Mouse (Mus musculus) midbrain, embryonic 12.5 days (tissue): Measurements from ENCODE around the gene Pcdh15. TPM values are rescaled to one million over a fixed set of nuclear protein-coding genes. Genes with fewer than 3 reads are reported as not detected.
A peak's percentile ranks its signal among the peaks of the same experiment; 100 is the strongest.

Experiments used
- ATAC-seq: fragments of 200-750 bp; cut with Nextera tagmentation; 2 replicates; pipeline ENCODE4 v1.8.0; 2017; ENCODE audit warnings: low read depth, moderate TSS enrichment, moderate library complexity; ENCODE audit not compliant: low FRiP score
- H3K27ac ChIP-seq: fragments of 300-500 bp; sonication (generic); replicated peaks from 2 replicates; pipeline ENCODE4 v1.5.1; 2016; ENCODE audit warnings: mild to moderate bottlenecking
- H3K27me3 ChIP-seq: fragments of 300-500 bp; sonication (generic); 2 replicates; pipeline ENCODE4 v1.6.1; 2016; ENCODE audit warnings: mild to moderate bottlenecking
- H3K36me3 ChIP-seq: fragments of 300-500 bp; sonication (generic); 2 replicates; pipeline ENCODE4 v1.6.1; 2016
- H3K4me1 ChIP-seq: fragments of 300-500 bp; sonication (generic); 2 replicates; pipeline ENCODE4 v1.6.1; 2016
- H3K4me2 ChIP-seq: fragments of 300-500 bp; sonication (generic); replicated peaks from 2 replicates; pipeline ENCODE4 v1.6.1; 2016; ENCODE audit warnings: mild to moderate bottlenecking, moderate library complexity
- H3K4me3 ChIP-seq: fragments of 300-500 bp; sonication (generic); 2 replicates; pipeline ENCODE4 v1.5.1; 2016; ENCODE audit warnings: mild to moderate bottlenecking
- H3K9ac ChIP-seq: fragments of 300-500 bp; sonication (generic); replicated peaks from 2 replicates; pipeline ENCODE4 v1.6.1; 2016; ENCODE audit warnings: mild to moderate bottlenecking, moderate library complexity
- H3K9me3 ChIP-seq: fragments of 300-500 bp; sonication (generic); 2 replicates; pipeline ENCODE4 v1.6.1; 2016; ENCODE audit warnings: mild to moderate bottlenecking
- WGBS: fragments of 180-500 bp; shearing (Covaris S2); methylation state at CpG from one replicate; pipeline ENCODE4 v1.1.7; 2016; 5-methylcytosine and 5-hydroxymethylcytosine counted together
- polyA plus RNA-seq: library from polyadenylated mRNA; unstranded; fragments of >200 nt; fragmentation: Nextera tagmentation; extraction: Ambion mirVana; gene quantifications from 2 replicates; pipeline ENCODE4 v1.2.1, GENCODE M21; 2016

Gene Pcdh15
- polyA plus RNA-seq, 1 experiment from 2014 or later = 2.6 TPM

- WGBS = 89% methylated on average over 2 of the region's 2 CpGs
- ATAC-seq = no peak
Measured at GRCm38 (mm10) chr10:73828781-73829180, 729.6 kb downstream of the Pcdh15 start.

GRCm38 (mm10) chr10:73844998-73845397 is 745.9 kb downstream of the Pcdh15 start:
- WGBS = 85% methylated on average over 3 of the region's 3 CpGs
- ATAC-seq = no peak
- Histone ChIP-seq H3K27me3 (no peaks in the 10 kb centered on the region), H3K4me1 (no peaks in the 10 kb centered on the region), H3K9ac (no peak overlapping the region), H3K36me3 (no peaks in the 10 kb centered on the region), H3K4me2 (no peak overlapping the region), H3K27ac (no peak overlapping the region), H3K4me3 (no peak overlapping the region), H3K9me3 (no peaks in the 10 kb centered on the region)

More at GRCm38 (mm10) chr10:73828781-73829180, 729.6 kb downstream of the Pcdh15 start:
- Histone ChIP-seq H3K4me3 (no peak overlapping the region), H3K27me3 (no peaks in the 10 kb centered on the region), H3K9me3 (no peaks in the 10 kb centered on the region), H3K36me3 (no peaks in the 10 kb centered on the region), H3K27ac (no peak overlapping the region), H3K9ac (no peak overlapping the region), H3K4me1 (no peaks in the 10 kb centered on the region), H3K4me2 (no peak overlapping the region)

- H3K4me3 ChIP-seq = no peak overlapping the region
- no peaks in the 10 kb centered on the region for H3K4me1 ChIP-seq
- WGBS = 48% methylated on average over 4 of the region's 4 CpGs
- H3K9me3 ChIP-seq = no peaks in the 10 kb centered on the region
- no peak overlapping the region for H3K27ac ChIP-seq
- H3K9ac ChIP-seq = no peak overlapping the region
- no peak for ATAC-seq
- no peaks in the 10 kb centered on the region for H3K36me3 ChIP-seq
- H3K4me2 ChIP-seq = no peak overlapping the region
- no peaks in the 10 kb centered on the region for H3K27me3 ChIP-seq
Measured at GRCm38 (mm10) chr10:73862181-73862580, 763.0 kb downstream of the Pcdh15 start.

GRCm38 (mm10) chr10:73878055-73878728 is 779.0 kb downstream of the Pcdh15 start:
- peak; percentile 56; the same call in 1 of the 2 replicates for ATAC-seq
- H3K4me3 ChIP-seq = no peak overlapping the region
- H3K27me3 ChIP-seq = no peaks in the 10 kb centered on the region
- H3K9ac ChIP-seq = no peak overlapping the region
- WGBS = 78% methylated on average over 5 of the region's 5 CpGs
- no peaks in the 10 kb centered on the region for H3K4me1 ChIP-seq
- no peaks in the 10 kb centered on the region for H3K9me3 ChIP-seq
- H3K4me2 ChIP-seq = no peak overlapping the region
- no peak overlapping the region for H3K27ac ChIP-seq
- H3K36me3 ChIP-seq = no peaks in the 10 kb centered on the region

- 79% methylated on average over 4 of the region's 4 CpGs for WGBS
- no peaks in the 10 kb centered on the region for H3K4me1 ChIP-seq
- no peak overlapping the region for H3K4me3 ChIP-seq
- ATAC-seq = no peak; the same call in 1 of the 2 replicates
- H3K36me3 ChIP-seq = no peaks in the 10 kb centered on the region
- no peak overlapping the region for H3K9ac ChIP-seq
- no peaks in the 10 kb centered on the region for H3K27me3 ChIP-seq
- H3K9me3 ChIP-seq = no peaks in the 10 kb centered on the region
- no peak overlapping the region for H3K27ac ChIP-seq
- no peak overlapping the region for H3K4me2 ChIP-seq
Measured at GRCm38 (mm10) chr10:73878729-73879067, 779.6 kb downstream of the Pcdh15 start.

GRCm38 (mm10) chr10:73887771-73888170 is 788.6 kb downstream of the Pcdh15 start:
- WGBS = 81% methylated on average over 4 of the region's 4 CpGs
- no peaks in the 10 kb centered on the region for H3K27me3 ChIP-seq
- no peaks in the 10 kb centered on the region for H3K4me1 ChIP-seq
- no peaks in the 10 kb centered on the region for H3K36me3 ChIP-seq
- H3K27ac ChIP-seq = no peak overlapping the region
- H3K9ac ChIP-seq = no peak overlapping the region
- H3K9me3 ChIP-seq = no peaks in the 10 kb centered on the region
- no peak overlapping the region for H3K4me3 ChIP-seq
- no peak overlapping the region for H3K4me2 ChIP-seq
- ATAC-seq = no peak

- Histone ChIP-seq H3K4me3 (no peak overlapping the region), H3K27me3 (no peaks in the 10 kb centered on the region), H3K27ac (no peak overlapping the region), H3K4me1 (no peaks in the 10 kb centered on the region), H3K9me3 (no peaks in the 10 kb centered on the region), H3K36me3 (no peaks in the 10 kb centered on the region), H3K9ac (no peak overlapping the region), H3K4me2 (no peak overlapping the region)
- 92% methylated on average over 4 of the region's 4 CpGs for WGBS
- no peak for ATAC-seq
Measured at GRCm38 (mm10) chr10:73892251-73892650, 793.1 kb downstream of the Pcdh15 start.

GRCm38 (mm10) chr10:73896086-73896607 is 797.0 kb downstream of the Pcdh15 start:
- H3K4me1 ChIP-seq = no peaks in the 10 kb centered on the region
- H3K9ac ChIP-seq = no peak overlapping the region
- no peaks in the 10 kb centered on the region for H3K9me3 ChIP-seq
- H3K27me3 ChIP-seq = no peaks in the 10 kb centered on the region
- ATAC-seq = no peak
- H3K36me3 ChIP-seq = no peaks in the 10 kb centered on the region
- H3K4me2 ChIP-seq = no peak overlapping the region
- H3K4me3 ChIP-seq = no peak overlapping the region
- no peak overlapping the region for H3K27ac ChIP-seq

GRCm38 (mm10) chr10:73899165-73899564 is 800.0 kb downstream of the Pcdh15 start:
- no peak overlapping the region for H3K27ac ChIP-seq
- no peak overlapping the region for H3K4me3 ChIP-seq
- H3K9me3 ChIP-seq = no peaks in the 10 kb centered on the region
- no peaks in the 10 kb centered on the region for H3K4me1 ChIP-seq
- H3K9ac ChIP-seq = no peak overlapping the region
- 39% methylated on average over 3 of the region's 3 CpGs for WGBS
- no peaks in the 10 kb centered on the region for H3K36me3 ChIP-seq
- H3K27me3 ChIP-seq = no peaks in the 10 kb centered on the region
- no peak for ATAC-seq
- H3K4me2 ChIP-seq = no peak overlapping the region

- H3K4me2 ChIP-seq = no peak overlapping the region
- 69% methylated on average over 1 of the region's 1 CpGs for WGBS
- H3K36me3 ChIP-seq = no peaks in the 10 kb centered on the region
- no peak overlapping the region for H3K9ac ChIP-seq
- H3K4me1 ChIP-seq = no peaks in the 10 kb centered on the region
- H3K27ac ChIP-seq = no peak overlapping the region
- H3K9me3 ChIP-seq = no peaks in the 10 kb centered on the region
- H3K4me3 ChIP-seq = no peak overlapping the region
- H3K27me3 ChIP-seq = no peaks in the 10 kb centered on the region
- ATAC-seq = no peak
Measured at GRCm38 (mm10) chr10:73907626-73908025, 808.5 kb downstream of the Pcdh15 start.

GRCm38 (mm10) chr10:73908568-73908967 is 809.4 kb downstream of the Pcdh15 start:
- Histone ChIP-seq H3K4me1 (no peaks in the 10 kb centered on the region), H3K27me3 (no peaks in the 10 kb centered on the region), H3K4me2 (no peak overlapping the region), H3K36me3 (no peaks in the 10 kb centered on the region), H3K9ac (no peak overlapping the region), H3K27ac (no peak overlapping the region), H3K4me3 (no peak overlapping the region), H3K9me3 (no peaks in the 10 kb centered on the region)
- ATAC-seq = no peak
- WGBS = 76% methylated on average over 1 of the region's 1 CpGs

GRCm38 (mm10) chr10:73915170-73915569 is 816.0 kb downstream of the Pcdh15 start:
- no peak overlapping the region for H3K27ac ChIP-seq
- H3K4me2 ChIP-seq = no peak overlapping the region
- ATAC-seq = no peak
- no peaks in the 10 kb centered on the region for H3K36me3 ChIP-seq
- WGBS = 87% methylated on average over 4 of the region's 4 CpGs
- H3K4me1 ChIP-seq = no peaks in the 10 kb centered on the region
- no peak overlapping the region for H3K9ac ChIP-seq
- no peaks in the 10 kb centered on the region for H3K27me3 ChIP-seq
- no peaks in the 10 kb centered on the region for H3K9me3 ChIP-seq
- H3K4me3 ChIP-seq = no peak overlapping the region

- no peak for ATAC-seq
- no peaks in the 10 kb centered on the region for H3K36me3 ChIP-seq
- no peak overlapping the region for H3K4me2 ChIP-seq
- H3K27me3 ChIP-seq = no peaks in the 10 kb centered on the region
- no peak overlapping the region for H3K4me3 ChIP-seq
- WGBS = 75% methylated on average over 3 of the region's 3 CpGs
- no peaks in the 10 kb centered on the region for H3K9me3 ChIP-seq
- no peak overlapping the region for H3K27ac ChIP-seq
- H3K4me1 ChIP-seq = no peaks in the 10 kb centered on the region
- no peak overlapping the region for H3K9ac ChIP-seq
Measured at GRCm38 (mm10) chr10:73921579-73921978, 822.4 kb downstream of the Pcdh15 start.
